Mouse (Mus musculus): ENCODE data around the gene Lipi. TPM values are rescaled to one million over a fixed set of nuclear protein-coding genes. Genes with fewer than 3 reads are reported as not detected.

The Lipi gene
- polyA plus RNA-seq, 1 experiment from 2014 or later: not detected

DNA sequence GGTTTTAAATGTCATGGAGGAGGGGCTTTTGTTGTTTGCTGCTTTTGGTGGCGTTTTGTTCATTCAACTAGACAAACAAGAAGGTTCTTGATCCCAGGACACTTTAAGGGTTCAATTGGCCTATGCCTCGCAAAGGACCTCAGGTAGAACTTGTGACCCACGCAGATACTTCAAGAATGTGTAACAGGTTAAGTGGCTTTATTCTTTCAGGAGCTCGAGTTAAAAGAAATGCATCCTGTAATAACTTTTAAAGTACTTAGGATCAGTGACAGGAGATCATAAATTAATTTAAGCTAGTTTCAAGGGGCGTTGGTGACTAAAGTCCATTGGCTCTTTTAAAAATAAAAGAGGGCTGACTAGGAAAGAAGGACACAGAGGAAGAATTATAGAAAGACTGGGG is 3.6 kb downstream of the Lipi start:
- no peak overlapping the region for H3K27ac ChIP-seq (ENCODE audit: low read depth, low read length)
- H3K4me3 ChIP-seq (ENCODE audit: low read depth, low read length): no peak overlapping the region
- no peaks in the 10 kb centered on the region for H3K27me3 ChIP-seq (ENCODE audit: control insufficient read depth, insufficient read depth, low read length)
- H3K36me3 ChIP-seq (ENCODE audit: control insufficient read depth, insufficient read depth, low read length): no peaks in the 10 kb centered on the region
- H3K4me1 ChIP-seq (ENCODE audit: control insufficient read depth, insufficient read depth, low read length): no peaks in the 10 kb centered on the region
- no peak overlapping the region for H3K9ac ChIP-seq (ENCODE audit: low read depth, low read length)
- no peaks in the 10 kb centered on the region for H3K9me3 ChIP-seq (replicated peaks; ENCODE audit: control insufficient read depth, low read length)
- no peak for ATAC-seq (replicated peaks; ENCODE audit: insufficient number of reproducible peaks, low FRiP score, low TSS enrichment)
- no peak overlapping the region for H3K4me2 ChIP-seq
- whole genome bisulfite sequencing (ENCODE audit: insufficient replicate concordance): 71% methylated on average over 5 of the region's 5 CpGs

GRCm38 (mm10) chr16:75562910-75563309 is 23.0 kb downstream of the Lipi start:
- Histone ChIP-seq H3K27ac (ENCODE audit: low read depth, low read length) (no peak overlapping the region), H3K9me3 (replicated peaks; ENCODE audit: control insufficient read depth, low read length) (no peaks in the 10 kb centered on the region), H3K4me1 (ENCODE audit: control insufficient read depth, insufficient read depth, low read length) (no peaks in the 10 kb centered on the region), H3K4me3 (ENCODE audit: low read depth, low read length) (no peak overlapping the region), H3K36me3 (ENCODE audit: control insufficient read depth, insufficient read depth, low read length) (no peaks in the 10 kb centered on the region), H3K27me3 (ENCODE audit: control insufficient read depth, insufficient read depth, low read length) (no peaks in the 10 kb centered on the region), H3K9ac (ENCODE audit: low read depth, low read length) (no peak overlapping the region), H3K4me2 (no peak overlapping the region)
- WGBS (ENCODE audit: insufficient replicate concordance): 83% methylated on average over 2 of the region's 2 CpGs
- ATAC-seq (replicated peaks; ENCODE audit: insufficient number of reproducible peaks, low FRiP score, low TSS enrichment): no peak

- 61% methylated on average over 1 of the region's 1 CpGs for WGBS (ENCODE audit: insufficient replicate concordance)
- Histone ChIP-seq H3K27ac (ENCODE audit: low read depth, low read length) (no peak overlapping the region), H3K27me3 (ENCODE audit: control insufficient read depth, insufficient read depth, low read length) (no peaks in the 10 kb centered on the region), H3K36me3 (ENCODE audit: control insufficient read depth, insufficient read depth, low read length) (no peaks in the 10 kb centered on the region), H3K4me3 (ENCODE audit: low read depth, low read length) (no peak overlapping the region), H3K9me3 (replicated peaks; ENCODE audit: control insufficient read depth, low read length) (no peaks in the 10 kb centered on the region), H3K9ac (ENCODE audit: low read depth, low read length) (no peak overlapping the region), H3K4me1 (ENCODE audit: control insufficient read depth, insufficient read depth, low read length) (no peaks in the 10 kb centered on the region), H3K4me2 (no peak overlapping the region)
- ATAC-seq (replicated peaks; ENCODE audit: insufficient number of reproducible peaks, low FRiP score, low TSS enrichment): no peak
Observed at GRCm38 (mm10) chr16:75545310-75545709, 40.6 kb downstream of the Lipi start.

DNA sequence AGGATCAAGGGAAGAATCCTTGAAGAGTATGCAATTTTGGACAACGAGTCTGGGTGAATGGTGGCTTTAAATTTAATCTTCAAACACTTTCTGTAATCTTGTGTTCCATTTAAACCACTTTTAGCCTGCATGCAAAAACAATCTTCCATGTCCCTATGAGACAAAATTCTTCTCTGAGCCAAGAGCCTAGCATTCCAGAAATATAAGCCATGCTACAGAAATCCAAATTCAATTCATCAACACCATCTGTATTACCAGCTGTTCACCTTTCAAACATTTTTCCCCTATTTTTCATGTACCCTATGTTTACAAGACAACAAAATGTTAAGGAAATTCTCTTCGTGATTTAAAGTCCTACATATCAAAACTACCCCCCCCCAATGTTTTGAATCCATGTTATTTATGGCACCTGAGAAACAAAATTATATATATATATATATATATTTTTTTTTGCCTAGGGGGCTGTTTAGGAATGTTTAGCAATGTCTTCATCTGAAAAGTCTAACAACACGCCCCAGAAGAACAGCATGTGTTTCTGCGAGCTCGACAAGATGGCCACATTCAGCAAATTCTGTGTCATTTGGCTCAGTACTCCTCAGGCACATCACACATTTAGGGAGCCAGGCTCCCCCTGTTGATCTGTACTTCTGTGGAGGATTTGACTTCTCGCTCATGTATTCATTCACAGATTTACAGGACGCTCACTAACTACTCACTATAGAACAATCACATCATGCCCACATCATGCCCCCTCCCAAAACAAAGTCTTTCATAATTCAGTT is 47.9 kb downstream of the Lipi start:
- Histone ChIP-seq H3K4me3 (ENCODE audit: low read depth, low read length) (no peak overlapping the region), H3K4me2 (no peak overlapping the region), H3K4me1 (ENCODE audit: control insufficient read depth, insufficient read depth, low read length) (no peaks in the 10 kb centered on the region), H3K27ac (ENCODE audit: low read depth, low read length) (no peak overlapping the region), H3K9me3 (replicated peaks; ENCODE audit: control insufficient read depth, low read length) (no peaks in the 10 kb centered on the region), H3K27me3 (ENCODE audit: control insufficient read depth, insufficient read depth, low read length) (no peaks in the 10 kb centered on the region), H3K9ac (ENCODE audit: low read depth, low read length) (no peak overlapping the region), H3K36me3 (ENCODE audit: control insufficient read depth, insufficient read depth, low read length) (no peaks in the 10 kb centered on the region)
- no peak for ATAC-seq (replicated peaks; ENCODE audit: insufficient number of reproducible peaks, low FRiP score, low TSS enrichment)
- 79% methylated on average over 7 of the region's 7 CpGs for WGBS (ENCODE audit: insufficient replicate concordance)

GRCm38 (mm10) chr16:75531705-75532104 is 54.2 kb downstream of the Lipi start:
- H3K4me1 ChIP-seq (ENCODE audit: control insufficient read depth, insufficient read depth, low read length): no peaks in the 10 kb centered on the region
- 21% methylated on average over 1 of the region's 1 CpGs for WGBS (ENCODE audit: insufficient replicate concordance)
- no peak overlapping the region for H3K27ac ChIP-seq (ENCODE audit: low read depth, low read length)
- H3K4me3 ChIP-seq (ENCODE audit: low read depth, low read length): no peak overlapping the region
- H3K9ac ChIP-seq (ENCODE audit: low read depth, low read length): no peak overlapping the region
- H3K4me2 ChIP-seq: no peak overlapping the region
- no peaks in the 10 kb centered on the region for H3K36me3 ChIP-seq (ENCODE audit: control insufficient read depth, insufficient read depth, low read length)
- ATAC-seq (replicated peaks; ENCODE audit: insufficient number of reproducible peaks, low FRiP score, low TSS enrichment): no peak
- H3K27me3 ChIP-seq (ENCODE audit: control insufficient read depth, insufficient read depth, low read length): no peaks in the 10 kb centered on the region
- H3K9me3 ChIP-seq (replicated peaks; ENCODE audit: control insufficient read depth, low read length): no peaks in the 10 kb centered on the region

- Histone ChIP-seq H3K9me3 (replicated peaks; ENCODE audit: control insufficient read depth, low read length) (no peaks in the 10 kb centered on the region), H3K9ac (ENCODE audit: low read depth, low read length) (no peak overlapping the region), H3K4me3 (ENCODE audit: low read depth, low read length) (no peak overlapping the region), H3K4me1 (ENCODE audit: control insufficient read depth, insufficient read depth, low read length) (no peaks in the 10 kb centered on the region), H3K36me3 (ENCODE audit: control insufficient read depth, insufficient read depth, low read length) (no peaks in the 10 kb centered on the region), H3K27ac (ENCODE audit: low read depth, low read length) (no peak overlapping the region), H3K27me3 (ENCODE audit: control insufficient read depth, insufficient read depth, low read length) (no peaks in the 10 kb centered on the region), H3K4me2 (no peak overlapping the region)
- ATAC-seq (replicated peaks; ENCODE audit: insufficient number of reproducible peaks, low FRiP score, low TSS enrichment): no peak
- WGBS (ENCODE audit: insufficient replicate concordance): 82% methylated on average over 4 of the region's 4 CpGs
Observed at GRCm38 (mm10) chr16:75496568-75496967, 89.3 kb downstream of the Lipi start.

Other genes with a start within 250 kb of the Lipi start
- 0.24 and 0.46 TPM in 2 replicates for gene Rbm11, start 6.8 kb upstream of the Lipi start, polyA plus RNA-seq (2014; fragmentation: Nextera tagmentation; extraction: Ambion mirVana)
- gene Hspa13, start 181.0 kb upstream of the Lipi start, polyA plus RNA-seq (2014; fragmentation: Nextera tagmentation; extraction: Ambion mirVana): 24.9 and 28.7 TPM in 2 replicates